Mouse (Mus musculus): ENCODE data around the gene Asb1.

Asb1 gene

DNA sequence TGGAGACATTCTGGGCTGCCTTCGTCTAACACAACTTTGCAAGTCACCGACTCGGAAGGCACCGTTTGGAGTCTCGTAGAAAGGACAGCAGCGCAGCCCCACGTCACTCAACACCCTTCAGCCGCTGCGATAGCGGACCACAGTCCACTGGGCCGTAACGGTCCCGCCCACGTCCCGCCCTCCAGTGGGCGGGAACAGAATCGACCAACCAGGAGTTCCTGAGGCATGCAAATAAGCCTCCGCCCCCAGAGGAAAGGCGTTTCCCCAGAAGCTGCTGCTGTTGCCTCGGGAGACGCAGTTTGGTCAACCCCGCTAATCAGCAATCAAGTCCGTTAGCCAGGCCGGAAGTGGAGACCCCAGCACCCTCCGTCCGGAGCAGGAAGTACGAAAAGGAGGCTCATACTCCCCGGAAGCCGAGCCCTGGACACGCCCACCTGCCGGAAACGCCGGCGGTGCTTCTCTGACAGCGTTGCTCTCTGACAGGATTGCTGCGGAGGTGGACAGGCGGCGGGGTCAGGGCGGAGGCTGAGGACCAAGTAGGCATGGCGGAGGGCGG, at the start of gene Asb1:
Gene Asb1, plus strand, starts transcription at position 274 of the 556 bp plus-strand sequence.
- peak; percentile 86 for DNase-seq

GRCm38 (mm10) chr1:91492740-91493139, 47.6 kb upstream of the Asb1 start:
- no peak for DNase-seq

- no peak for DNase-seq
Measured at GRCm38 (mm10) chr1:91493938-91494337, 46.4 kb upstream of the Asb1 start.

DNA sequence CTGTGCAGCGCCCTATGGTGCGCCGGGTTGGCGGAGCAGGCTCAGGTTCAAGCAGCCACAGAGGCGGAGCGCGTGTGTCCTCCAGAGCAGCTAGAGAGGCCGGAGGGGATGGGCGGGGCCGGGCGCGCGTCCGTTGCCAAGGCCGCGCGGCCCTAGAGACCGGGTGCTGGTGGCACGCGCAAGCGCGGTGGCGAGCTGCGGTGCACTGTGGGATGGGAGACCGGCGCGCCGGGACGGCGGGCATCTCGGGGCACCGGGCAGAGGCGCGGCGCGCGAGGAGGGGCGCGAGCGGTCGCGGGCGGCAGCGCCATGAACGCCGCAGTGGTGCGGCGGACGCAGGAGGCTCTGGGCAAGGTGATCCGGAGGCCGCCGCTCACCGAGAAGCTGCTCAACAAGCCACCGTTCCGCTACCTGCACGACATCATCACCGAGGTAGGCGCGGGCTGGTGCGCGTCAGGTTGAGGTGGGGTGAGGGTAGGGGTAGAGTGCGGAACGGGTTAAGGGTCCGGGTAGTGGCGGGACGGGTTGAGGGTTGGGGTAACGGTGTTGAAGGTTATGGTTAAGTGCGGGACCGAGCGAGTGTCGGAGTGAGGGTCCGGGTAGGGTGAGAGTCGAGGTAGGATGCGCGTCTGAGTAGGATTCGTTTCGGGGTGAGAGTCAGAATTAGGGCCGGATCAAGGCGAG, 45.7 kb upstream of the Asb1 start, which contains the start of gene Traf3ip1:
Gene Traf3ip1, plus strand, starts transcription at position 191 of the 684 bp plus-strand sequence.
- DNase-seq = peak; percentile 94

GRCm38 (mm10) chr1:91495321-91495720, 45.0 kb upstream of the Asb1 start:
- DNase-seq = no peak

GRCm38 (mm10) chr1:91498579-91498978, 41.8 kb upstream of the Asb1 start:
- no peak for DNase-seq

- DNase-seq = no peak
Measured at GRCm38 (mm10) chr1:91504615-91505014, 35.7 kb upstream of the Asb1 start.

- no peak for DNase-seq
Measured at GRCm38 (mm10) chr1:91514916-91515315, 25.4 kb upstream of the Asb1 start.

GRCm38 (mm10) chr1:91515642-91516041, 24.7 kb upstream of the Asb1 start:
- DNase-seq = no peak

GRCm38 (mm10) chr1:91523759-91524158, 16.6 kb upstream of the Asb1 start:
- peak; percentile 56 for DNase-seq

GRCm38 (mm10) chr1:91525838-91526237, 14.5 kb upstream of the Asb1 start:
- DNase-seq = no peak

DNA sequence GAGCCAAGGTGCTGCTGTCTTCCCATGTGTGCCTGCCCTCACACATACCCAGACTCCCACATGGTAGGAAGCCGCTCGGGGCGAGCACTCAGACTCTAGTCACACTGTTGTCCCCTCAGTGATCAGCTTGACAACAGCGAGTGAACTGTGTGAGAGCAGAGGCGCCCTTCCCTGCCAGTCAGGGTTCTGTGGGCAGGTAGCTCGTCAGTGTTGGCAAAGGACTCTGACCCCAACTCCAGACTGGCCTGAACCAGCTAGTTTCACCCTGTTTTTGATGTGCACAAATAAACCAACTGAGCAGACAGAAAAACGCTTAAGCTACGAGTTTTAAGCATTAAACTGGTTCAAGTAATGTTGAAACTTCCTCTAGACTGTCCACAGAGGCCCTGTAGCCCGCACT, 10.2 kb upstream of the Asb1 start:
- no peak for DNase-seq

DNA sequence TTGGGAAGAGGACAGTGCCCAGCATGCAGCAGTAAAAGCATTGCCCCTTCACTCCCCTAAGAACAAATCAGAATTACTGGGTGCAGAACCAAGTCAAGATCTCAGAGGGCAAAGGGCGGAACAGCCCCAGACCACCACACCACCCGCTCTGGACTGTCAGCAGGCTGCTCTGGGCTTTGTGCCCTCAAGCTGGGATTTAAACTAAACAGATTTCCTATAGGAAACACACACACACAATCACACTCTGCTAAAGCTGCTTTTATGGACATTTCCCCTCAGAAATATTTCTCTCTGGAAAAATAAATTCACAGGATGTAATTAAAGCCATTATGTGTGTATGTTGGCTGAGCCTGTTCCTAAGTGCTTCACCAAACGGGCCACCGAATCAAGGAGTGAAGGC, 8.1 kb upstream of the Asb1 start:
- DNase-seq = no peak

DNA sequence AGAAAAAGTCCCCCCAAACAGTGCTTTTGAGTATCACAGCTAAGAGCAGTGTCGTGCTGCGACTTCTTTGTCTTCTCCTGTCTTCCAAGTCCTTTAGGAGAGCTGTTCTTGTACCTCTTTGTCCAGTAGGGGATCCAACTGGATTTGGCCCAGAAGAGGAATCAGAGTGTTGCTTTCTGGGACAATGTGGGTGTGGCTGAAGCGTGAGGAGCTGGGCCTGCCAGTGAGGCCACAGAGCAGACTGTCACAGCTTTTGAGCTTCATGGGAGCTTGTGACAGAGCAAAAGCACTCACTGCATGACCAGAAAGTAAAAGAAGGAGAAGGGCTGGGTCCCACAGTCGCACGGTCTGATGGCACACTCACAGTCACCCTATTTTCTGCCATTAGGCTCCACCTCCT, 7.5 kb upstream of the Asb1 start:
- DNase-seq = no peak

DNA sequence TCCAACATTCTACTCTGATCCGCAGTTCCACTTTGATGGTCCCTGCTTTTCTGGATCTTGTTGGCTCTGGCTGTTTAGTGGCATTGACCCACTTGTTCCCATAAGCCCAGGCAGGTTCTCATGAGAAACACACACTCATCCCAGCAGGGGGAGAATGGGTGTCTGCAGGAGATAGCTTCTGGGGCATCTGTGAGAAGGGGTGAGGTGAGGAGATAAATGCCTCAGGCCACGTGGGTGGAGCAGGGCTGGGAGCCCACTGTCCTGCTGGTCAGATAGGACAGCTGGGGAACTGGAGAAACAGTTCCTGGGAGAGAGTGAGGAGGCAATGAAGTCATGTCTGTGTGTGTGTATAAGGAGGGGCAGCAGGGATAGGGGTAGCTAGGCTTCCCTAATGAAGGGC, 6.9 kb upstream of the Asb1 start:
- no peak for DNase-seq

DNA sequence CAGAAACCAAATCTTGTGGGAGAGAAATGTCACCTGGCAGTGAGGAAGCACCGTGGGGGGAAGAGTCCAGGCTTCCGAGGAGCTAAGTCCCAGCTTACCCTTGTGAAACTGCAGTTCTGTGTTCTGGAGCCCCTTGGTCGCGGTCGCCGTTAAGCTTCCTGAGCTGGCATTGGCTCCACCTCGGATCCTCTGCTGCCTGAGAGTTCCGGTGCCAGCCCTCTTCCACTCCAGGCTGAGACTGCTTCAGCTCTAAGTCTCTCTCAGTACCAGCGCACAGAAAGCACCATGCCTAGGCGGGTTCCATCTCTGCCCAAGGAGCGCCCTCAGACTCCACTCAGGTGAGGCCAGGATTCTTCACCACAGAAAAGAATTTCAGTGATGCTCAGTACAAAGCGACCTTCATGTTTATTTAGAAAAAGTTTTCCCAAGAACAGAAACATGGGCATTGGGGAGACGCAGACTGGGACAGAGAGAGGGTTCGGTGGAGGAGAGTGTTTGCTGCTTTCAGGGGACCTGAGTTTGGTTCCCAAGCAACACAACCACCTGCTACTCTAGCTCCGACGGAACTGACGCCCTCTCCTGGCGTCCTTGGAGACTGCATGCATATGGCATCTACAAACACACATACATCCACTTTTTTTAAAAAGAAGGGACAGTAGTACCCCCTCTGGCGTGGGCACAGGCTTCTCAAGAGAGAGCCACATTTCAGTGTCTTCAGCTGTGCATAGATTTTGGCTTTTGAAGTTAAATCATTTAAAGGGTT, 6.2 kb upstream of the Asb1 start:
- DNase-seq = no peak

DNA sequence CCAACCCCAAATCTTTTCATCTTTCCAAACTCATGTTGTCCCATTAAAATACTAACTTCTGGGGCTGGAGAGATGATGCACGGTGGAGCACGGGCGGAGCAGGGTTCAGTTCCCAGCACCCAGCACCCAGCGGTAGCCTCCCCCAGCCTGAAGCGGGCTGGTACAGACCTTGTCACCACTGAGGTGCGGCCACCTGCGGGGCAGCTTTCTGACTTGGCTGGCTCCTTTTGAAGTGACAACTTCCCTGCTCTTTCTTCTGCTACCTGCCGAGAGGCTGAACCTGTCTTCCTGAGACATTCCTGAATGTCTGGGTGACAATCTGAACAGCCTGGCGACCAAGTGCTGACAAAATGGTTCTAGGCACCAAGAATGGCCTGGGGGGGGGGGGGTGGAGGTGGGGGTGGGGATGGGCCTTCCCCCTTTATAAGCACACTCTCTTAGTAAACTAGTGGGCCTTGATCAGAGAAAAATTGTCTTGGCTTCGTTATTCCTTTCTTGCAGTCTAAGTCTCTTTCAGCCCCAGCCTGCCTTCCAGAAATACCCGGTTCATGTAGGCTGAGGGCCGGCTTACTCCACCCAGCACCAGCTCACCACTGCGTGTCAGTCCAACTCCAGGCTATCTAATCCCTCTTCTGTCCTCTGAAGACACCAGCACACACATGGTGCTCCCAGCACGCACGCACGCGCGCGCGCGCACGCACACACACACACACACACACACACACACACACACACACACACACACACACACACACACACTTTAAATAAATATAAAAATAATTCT, 2.4 kb upstream of the Asb1 start:
- no peak for DNase-seq

GRCm38 (mm10) chr1:91538570-91538929, 1.8 kb upstream of the Asb1 start:
- DNase-seq = no peak

- DNase-seq = no peak
Measured at GRCm38 (mm10) chr1:91539246-91539645, 1.1 kb upstream of the Asb1 start.

DNA sequence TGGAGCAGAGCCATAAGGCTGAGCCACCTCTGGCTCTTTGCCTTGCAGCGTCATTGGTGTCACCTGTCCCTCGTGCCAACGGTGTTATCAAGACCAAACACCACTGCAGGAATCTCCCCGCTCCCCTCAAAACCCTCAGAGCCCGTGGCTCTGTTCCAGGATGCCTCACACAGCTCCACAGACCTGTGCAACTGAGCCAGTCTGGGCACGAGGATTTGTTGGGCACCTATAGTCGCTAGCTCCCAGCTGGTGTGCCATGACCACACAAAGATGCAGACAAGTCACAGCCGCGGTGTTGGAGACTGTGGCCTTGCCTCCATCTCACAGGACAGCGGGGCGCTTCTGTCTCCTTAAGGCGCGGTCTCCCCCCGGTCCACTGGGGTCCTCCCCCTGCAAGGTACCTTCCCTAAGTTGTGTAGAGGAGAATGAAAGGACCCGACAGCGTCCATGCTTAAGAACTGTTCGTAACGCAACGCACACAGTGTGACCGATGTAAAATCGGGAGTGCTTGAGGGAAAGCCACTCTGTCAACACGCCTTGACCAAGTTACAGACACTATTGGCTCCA, 557 bp upstream of the Asb1 start:
- peak; percentile 20 for DNase-seq

DNA sequence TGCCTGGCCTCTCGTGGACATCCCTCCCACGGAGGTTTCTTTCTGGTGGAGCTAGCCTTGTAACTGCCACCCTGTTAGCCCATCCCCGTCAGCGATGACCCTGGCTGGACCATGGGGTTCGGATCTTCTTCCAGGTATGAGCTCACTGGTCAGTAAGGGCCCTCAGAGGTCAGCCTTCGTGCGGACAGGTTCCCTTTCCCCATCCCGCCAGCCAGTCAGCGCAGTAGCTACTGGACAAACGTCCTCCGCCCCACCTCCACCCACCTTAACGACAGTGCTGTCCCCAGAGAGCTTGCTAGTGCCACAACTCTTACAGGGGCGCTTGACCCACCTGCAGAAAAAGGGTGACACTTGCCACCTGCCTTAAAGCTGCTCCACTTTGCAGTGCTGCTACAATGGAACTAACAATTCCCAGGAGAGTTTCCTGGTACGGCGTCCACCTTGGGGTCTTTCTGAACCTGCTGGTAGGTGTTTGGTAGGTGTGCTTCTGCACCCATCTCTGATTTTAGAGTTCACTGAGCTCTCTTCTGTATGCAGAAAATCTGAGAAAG, 773 bp downstream of the Asb1 start:
- no peak for DNase-seq

DNA sequence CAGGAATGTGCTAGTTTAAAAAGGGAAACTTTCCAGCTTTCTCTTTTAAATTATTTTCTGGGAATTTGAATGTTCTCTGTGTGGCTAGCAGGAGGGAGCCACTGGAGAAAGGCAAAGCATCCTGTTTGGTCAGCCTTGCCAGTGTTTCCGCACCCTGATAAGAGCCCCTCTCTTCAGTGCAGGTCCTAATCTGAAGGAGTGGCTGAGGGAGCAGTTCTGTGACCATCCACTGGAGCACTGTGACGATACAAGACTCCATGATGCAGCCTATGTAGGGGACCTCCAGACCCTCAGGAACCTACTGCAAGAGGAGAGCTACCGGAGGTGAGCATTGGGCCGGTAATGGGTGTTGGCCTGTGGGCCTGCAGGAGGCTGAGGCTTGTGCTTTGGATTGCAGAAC, 3.6 kb downstream of the Asb1 start:
- no peak for DNase-seq

DNA sequence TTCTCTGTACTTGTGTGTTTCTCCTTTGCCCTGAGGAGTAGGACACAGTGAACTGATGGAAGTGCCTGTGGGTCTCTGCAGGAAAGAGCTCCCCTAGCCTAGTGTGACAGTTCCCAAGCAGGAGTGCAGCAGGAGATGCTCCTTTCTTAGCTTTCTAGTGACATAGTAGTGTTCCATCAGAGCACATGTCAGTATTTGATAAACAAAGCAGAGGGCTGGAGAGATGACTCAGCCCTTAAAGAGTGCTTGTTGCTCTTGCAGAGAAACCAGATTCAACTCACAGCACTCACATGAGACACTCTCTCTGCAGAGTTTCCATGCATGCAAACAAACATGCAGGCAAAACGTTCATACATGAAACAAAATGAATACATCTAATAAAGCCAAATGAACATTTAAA, 4.9 kb downstream of the Asb1 start:
- DNase-seq = no peak

Measured in right cerebral cortex, postnatal 14 days (tissue).